Mouse (Mus musculus) frontal cortex, postnatal 10 days (tissue): Measurements from ENCODE around the gene Serpina3c.

ENCODE experiments used
- DNase-seq, 2 experiments: peaks; one replicate each; pipeline ENCODE4 v3.0.0; 2022; ENCODE audit warnings: low spot score in 2 of 2, mixed read lengths in 1 of 2

Serpina3c gene

GRCm38 (mm10) chr12:104153656-104154055 lies at the start of gene Serpina3c:
Gene Serpina3c, minus strand, starts transcription at chr12:104153870.
- DNase-seq: no peak

- DNase-seq: no peak
Measured at GRCm38 (mm10) chr12:104190852-104191251, 37.2 kb upstream of the Serpina3c start.

DNA sequence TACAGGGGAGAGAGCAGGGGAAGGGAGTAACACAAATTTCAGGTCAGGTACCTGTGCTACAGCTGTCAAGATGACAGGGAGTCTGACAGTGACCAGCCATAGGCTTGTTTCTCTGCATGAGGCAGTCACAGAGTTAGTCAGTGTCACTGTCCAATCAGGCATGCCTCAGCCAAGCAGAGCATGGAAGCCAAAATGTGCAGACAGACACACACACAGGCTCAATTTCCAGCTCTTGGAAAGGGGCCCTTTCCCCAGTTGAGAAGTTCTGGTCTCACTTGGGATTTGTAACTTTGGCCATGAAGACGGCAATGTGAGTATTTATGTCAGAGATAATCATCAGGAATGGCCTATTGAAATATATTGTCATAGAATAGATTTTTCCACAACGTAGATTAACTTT lies 35.6 kb upstream of the Serpina3c start:
- no peak for DNase-seq

DNA sequence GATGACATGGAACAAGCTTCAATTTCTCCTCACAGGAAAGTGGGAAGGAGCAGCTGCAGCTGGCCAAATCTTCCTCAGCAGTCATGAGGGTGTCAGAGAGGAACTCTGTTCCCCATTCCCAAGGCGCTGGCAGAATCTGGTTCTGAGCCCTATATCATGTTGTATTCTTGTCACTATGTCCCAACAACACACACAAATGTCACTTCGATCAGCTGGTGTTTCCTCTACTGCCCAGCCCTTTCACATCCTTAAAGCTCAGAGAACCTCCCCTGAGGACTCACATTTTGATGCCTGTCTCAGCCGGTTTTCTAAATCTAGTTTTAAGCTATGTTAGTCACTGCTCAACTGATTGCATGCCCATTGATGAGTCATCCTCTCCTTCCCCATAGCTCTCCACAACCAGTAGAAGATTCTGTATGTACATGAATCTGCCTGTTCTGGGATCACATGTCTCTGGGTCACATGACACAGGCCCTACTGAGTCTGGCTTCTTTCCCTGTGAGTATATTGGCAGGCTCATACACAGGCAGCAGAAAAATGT lies 32.4 kb upstream of the Serpina3c start:
- DNase-seq: no peak

DNA sequence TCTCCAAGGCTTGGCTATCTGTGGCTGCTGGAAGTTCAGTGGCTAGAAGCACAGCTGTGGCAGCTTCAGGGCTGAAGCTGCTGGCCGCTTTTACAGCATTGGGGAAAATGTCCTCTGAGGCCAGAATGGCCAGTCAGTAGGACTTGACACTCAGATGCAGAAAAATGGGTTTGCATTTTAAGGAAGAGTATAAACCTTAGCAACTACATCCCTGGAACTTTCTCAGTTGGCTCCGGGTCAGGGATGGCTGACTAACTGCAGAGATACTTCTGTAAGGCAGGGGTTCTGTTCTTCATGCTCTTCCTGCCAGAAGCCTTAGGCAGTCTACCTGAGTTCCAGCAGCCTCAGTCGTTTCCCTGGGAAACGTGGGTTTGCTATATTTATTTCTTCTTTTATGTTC lies 31.4 kb upstream of the Serpina3c start:
- DNase-seq: no peak

DNA sequence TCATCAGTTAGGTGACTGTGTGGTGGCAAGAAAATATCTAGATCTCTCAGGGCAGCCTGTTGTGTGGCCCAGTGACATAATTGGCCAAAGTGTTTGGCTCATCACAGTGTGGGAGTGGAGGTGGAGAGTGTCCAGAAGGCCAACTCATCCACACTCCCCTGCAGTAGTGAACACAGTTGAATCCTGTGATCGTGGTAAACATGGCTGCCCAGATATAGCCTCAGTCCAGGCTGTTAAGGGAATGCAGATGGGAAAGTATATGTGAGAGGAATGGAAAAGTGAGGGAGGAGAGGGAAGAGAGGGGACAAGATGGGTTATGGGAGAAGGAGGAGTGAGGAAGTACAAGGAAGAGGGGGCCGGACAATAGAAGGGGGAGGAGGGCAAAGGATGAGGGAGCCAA lies 25.3 kb upstream of the Serpina3c start:
- no peak for DNase-seq

DNA sequence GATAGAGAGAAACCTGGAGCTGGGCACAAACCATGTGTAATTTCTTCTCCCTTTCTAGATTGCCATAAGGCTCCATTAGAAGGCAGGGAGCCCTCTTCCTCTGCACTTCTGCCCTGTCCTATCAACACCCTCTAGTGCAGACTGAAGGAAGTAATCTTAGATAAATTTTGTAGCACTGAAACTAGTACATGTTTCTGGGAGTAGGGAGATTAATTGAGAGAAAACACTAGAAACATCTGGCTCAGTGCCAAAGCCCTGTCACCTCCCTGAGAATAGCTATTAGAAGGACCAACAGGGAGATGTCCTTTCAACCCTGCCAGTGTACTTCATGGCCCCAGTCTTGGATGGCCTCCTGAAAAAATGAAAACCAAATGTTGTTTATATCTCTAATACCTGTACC lies 24.9 kb upstream of the Serpina3c start:
- no peak for DNase-seq

DNA sequence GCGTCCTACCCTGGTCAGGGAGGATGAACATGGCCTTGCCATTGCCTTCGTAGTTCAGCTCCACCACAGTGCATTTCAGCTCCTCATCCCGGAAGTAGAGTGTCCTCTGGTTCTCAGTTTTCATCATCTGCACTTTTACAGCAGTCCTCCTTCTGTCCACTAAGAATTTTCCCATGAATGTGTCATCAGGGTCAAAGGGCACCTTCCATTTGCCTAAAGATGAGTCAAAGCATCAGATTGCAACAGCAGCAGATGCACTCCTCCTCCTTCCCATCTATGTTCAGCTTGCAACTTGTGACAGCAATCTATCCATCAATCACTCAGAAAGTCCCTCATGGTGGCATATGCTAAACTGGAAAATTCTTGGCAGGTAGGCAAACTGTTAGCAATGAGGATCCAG lies 22.0 kb upstream of the Serpina3c start:
- no peak for DNase-seq

GRCm38 (mm10) chr12:104174747-104175146 lies 21.1 kb upstream of the Serpina3c start:
- DNase-seq: no peak

DNA sequence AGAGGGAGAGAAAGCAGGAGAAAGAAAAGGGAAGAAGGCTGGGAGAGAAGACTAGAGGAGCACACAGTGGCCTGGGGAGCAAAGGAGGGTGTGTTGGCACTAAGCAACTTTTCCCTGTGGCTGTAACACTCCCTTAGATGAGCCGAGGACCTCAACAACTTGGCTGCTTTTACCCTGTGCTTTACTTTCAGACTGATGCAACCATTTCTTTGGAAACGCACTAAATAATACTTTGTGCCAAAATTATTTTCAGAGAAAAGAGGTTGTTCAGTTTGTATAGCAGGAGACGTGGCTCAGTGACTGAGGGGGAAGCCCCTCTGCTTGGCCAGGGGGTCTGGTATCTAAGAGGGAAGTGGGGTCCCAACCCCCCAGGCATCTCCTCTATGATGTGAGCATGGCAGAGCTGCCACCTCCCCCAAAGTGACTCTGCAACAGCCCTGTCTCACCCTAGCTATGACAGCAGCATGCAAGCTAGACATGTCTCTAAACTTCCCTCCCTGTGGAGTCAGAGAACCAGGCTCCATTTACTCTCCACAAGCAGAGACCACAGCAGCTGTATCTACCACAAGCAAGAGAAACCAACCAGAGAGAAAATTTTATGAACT lies 527 bp downstream of the Serpina3c start:
- no peak for DNase-seq

DNA sequence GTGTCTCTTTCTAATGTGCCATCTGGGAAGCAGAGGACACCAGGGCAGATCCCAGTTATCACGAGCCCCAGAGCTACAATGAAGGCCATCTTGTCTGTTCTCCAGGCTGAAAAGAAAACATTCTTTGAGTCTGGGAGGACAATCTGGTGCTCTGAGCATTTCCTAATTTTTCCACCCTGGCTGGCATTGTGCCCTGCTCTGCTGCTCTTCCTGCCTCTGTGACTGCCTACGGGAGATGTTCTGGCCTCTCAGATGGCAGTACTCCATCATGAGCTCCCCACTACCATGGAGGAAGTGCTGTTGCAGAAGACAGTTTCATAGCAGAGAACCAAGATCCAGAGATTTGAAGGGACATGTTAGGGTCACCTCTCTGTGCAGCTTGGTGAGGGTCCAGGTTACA lies 1.7 kb downstream of the Serpina3c start:
- DNase-seq: no peak

DNA sequence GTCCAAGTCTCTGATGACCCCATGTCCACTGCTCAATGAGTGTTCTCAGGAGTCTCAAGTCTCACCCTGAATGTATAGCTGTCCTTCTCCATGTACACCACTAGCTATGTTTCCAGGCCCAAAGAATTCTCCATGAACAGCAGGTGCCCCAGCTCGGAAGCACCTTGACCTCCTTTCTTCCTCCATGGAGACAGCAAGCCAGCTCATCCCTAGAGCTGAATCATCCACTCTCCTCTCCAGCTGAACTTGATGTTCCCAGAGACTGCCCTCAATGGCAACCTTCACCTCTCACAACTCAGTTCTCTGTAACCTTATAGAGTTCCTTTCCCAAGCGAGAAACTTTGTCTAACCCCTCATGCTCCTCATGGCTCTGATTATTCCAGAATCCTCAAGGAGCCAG lies 8.1 kb downstream of the Serpina3c start:
- DNase-seq: no peak

DNA sequence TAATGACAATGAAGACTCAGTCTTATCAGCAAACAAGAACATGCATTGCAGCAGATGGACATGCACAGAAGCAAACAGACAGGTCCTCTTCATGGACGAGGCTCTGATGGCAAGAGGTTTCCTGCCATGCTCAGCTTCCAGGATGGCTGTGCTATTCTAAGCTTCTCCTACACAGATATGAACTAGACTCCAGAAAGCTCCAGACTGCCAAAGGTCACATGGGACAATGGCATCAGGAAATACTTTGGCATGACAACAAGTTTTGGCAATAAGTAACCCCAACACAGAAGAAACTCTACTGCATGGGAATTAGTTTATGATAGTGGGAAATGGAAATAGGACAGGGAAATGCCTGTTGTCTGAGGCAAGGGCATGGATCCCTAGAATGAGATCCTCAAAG lies 10.4 kb downstream of the Serpina3c start:
- DNase-seq: no peak

- no peak for DNase-seq
Measured at GRCm38 (mm10) chr12:104142427-104142826, 11.2 kb downstream of the Serpina3c start.

GRCm38 (mm10) chr12:104141506-104141905 lies 12.2 kb downstream of the Serpina3c start:
- no peak for DNase-seq

DNA sequence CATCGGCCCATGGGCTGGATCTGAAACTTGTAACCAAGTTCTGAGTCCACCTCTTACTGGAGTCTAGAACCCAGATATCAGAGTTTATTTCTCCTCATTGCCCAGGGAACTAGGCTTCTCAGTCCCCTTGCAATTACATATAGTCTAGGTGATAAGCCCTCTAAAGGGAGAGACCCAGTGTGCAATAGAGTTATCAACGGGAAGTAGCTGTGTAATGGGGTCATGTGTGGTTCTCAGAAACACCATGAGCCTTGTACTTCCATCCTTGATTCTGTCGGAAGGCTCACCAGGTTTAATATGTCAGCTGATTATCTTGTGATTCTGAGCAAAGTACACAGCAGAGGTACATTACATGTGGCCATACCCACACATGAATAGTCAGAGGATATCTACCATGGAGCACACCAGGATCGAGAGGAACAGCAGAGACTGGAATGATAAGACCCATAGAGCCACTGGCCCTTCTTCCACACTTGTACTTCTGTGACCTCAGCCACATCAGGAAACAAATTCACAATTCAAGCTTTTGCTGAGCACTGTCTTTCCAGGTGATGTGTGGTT lies 13.0 kb downstream of the Serpina3c start:
- DNase-seq: no peak

DNA sequence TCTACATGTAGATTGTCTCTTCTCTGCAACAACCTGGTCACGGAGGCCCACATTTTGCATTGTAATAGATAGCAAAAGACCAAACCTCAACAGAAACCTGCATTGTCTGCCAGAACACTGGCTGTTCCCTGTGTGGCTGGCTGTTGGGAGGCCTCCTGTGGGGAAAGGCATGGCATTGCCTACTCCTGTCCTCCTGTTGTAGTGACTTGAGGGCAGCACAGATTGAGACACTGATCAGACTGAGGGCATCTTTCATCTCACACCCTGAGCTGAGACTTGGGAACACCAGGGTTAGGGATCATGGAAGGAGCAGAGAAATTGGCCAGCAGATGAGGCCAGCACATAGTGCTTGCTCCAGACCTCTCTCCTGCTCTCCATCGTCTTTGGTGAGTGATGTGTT lies 15.5 kb downstream of the Serpina3c start:
- DNase-seq: no peak

GRCm38 (mm10) chr12:104131041-104131440 lies 22.6 kb downstream of the Serpina3c start:
- no peak for DNase-seq

DNA sequence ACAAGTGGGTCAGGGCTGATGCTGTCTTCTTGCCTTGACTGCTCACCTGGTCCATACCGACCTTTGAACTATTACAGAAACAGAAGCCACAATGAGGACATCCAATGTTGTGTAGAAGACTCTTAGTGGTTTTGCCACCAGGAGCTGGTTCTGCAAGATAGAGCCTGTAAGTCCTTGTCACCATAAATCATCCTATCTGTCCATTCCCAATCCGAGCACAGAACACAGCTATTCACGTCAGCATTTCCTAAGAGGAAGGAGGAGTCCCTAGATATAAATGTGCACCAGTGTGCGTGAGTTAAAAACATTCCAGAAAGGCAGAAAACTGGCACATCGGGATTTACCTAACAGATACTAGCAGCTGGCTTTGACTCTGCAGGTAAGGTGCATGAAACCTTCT lies 26.0 kb downstream of the Serpina3c start, which contains the start of gene Serpina3b:
TSS of gene Serpina3b (plus strand) at position 301 of the 400 bp plus-strand sequence.
- DNase-seq: no peak

- DNase-seq: no peak
Measured at GRCm38 (mm10) chr12:104125021-104125560, 28.6 kb downstream of the Serpina3c start.

GRCm38 (mm10) chr12:104123996-104124395 lies 29.7 kb downstream of the Serpina3c start:
- no peak for DNase-seq

- no peak for DNase-seq
Measured at GRCm38 (mm10) chr12:104123097-104123496, 30.6 kb downstream of the Serpina3c start.

GRCm38 (mm10) chr12:104114921-104115579 lies 38.6 kb downstream of the Serpina3c start:
- DNase-seq: no peak
